Mouse (Mus musculus): ENCODE results near the gene Apobec2. TPM values are rescaled to one million over a fixed set of nuclear protein-coding genes. Genes with fewer than 3 reads are reported as not detected.
"Not testable (repeated sequence)": the region's sequence is repeated elsewhere in the genome, so short reads cannot be mapped to it uniquely, and the experiment has no call there.

The Apobec2 gene
- polyA plus RNA-seq (2016; fragmentation: Nextera tagmentation; extraction: Ambion mirVana), result 8.1 and 8.2 TPM in 2 replicates

DNA sequence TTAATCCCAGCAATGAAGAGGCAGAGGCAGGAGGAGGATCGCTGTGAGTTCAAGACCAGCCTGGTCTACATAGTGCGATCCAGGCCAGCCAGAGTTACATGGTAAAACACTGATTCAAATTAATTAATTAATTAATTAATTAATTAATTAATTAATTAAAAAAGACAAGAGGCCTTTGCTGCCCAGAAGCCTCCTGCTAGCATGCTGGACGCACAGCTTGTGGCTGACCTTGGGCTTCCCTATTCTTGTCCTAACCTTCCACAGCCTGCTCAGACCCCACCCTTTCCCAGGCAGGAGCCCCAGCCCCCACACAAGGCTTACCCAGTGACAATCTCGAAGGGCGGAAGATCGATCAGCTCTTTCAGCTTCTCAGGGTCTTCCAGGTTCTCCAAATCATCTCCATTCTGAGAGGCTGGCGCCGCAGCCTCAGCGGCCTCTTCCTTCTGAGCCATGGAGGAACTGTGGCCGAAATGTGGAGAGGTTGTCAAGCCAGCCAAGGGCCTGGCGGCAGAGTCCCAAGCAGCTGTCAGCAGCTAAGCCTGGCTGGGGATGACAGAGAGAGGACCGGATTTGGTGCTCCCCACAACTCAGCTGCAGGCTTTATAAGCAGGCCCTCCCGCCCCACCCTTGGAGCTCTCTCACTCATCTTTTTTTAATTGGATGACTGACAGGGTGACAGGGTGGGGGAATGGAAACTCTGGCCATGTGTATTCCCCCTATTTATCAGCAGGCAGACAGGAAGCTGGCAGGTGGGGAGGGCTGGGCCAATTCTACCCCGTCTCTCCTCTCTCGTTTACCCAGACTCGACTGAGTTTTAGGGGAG is at the start of gene Apobec2:
Gene Apobec2 (minus strand): TSS at position 773 of the 823 bp plus-strand sequence.
- peaks cover 39% of the 10 kb centered on the region for H3K4me1 ChIP-seq (replicated peaks)
- H3K36me3 ChIP-seq, result no peaks in the 10 kb centered on the region
- H3K9me3 ChIP-seq, result no peaks in the 10 kb centered on the region
- H3K9ac ChIP-seq (replicated peaks), result no peak within 1 kb of the TSS
- H3K4me3 ChIP-seq (replicated peaks), result no peak within 1 kb of the TSS
- 72% methylated on average over 16 of the region's 16 CpGs for WGBS
- ATAC-seq (ENCODE audit: insufficient number of reproducible peaks, insufficient read depth, low FRiP score, low TSS enrichment, low read depth), result no peak
- H3K4me2 ChIP-seq, result no peak within 1 kb of the TSS
- no peak within 1 kb of the TSS for H3K27ac ChIP-seq
- H3K27me3 ChIP-seq, result no peaks in the 10 kb centered on the region

DNA sequence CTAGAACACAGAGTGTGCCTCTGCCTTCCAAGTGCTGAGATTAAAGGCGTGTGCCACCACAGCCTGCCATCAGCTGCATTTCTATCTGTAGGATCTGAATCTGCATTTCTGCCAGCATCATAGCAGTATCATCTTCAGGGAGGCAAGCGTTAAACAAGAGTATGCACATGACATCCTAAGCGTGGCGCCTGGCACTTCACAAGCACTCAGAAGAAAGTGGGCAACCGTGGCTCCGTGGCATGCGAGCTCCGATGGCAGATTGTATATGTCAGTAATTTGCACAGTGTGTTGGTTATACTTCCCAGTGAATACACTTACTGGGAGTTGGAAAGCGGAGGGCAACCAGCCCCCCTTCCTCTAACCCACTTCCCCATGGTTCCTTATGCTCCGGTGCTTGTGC is 47.2 kb upstream of the Apobec2 start:
- WGBS, result 85% methylated on average over 10 of the region's 10 CpGs
- Histone ChIP-seq H3K36me3 (no peaks in the 10 kb centered on the region), H3K27me3 (no peaks in the 10 kb centered on the region), H3K4me1 (replicated peaks) (no peaks in the 10 kb centered on the region), H3K4me2 (no peak overlapping the region), H3K9ac (replicated peaks) (no peak overlapping the region), H3K27ac (no peak overlapping the region), H3K9me3 (no peaks in the 10 kb centered on the region), H3K4me3 (replicated peaks) (no peak overlapping the region)
- ATAC-seq (ENCODE audit: insufficient number of reproducible peaks, insufficient read depth, low FRiP score, low TSS enrichment, low read depth), result no peak

DNA sequence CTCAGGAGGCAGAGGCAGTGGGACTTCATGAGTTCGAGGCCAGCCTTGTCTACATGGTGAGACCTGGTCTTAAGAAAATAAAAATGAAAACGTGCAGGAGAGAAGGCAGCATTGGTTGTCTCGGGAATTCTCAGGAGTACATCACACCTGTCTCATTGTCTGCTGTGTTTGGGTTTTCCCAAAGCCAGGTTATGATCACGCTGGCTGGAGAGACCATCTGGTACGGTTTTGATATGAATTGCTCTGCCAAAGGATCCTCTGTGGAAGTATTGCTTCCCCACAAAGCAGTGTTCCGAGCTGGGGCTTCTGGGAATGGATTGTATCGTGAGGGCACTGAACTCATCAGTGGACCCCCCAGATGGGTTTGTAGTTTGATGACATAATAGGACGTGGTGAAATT is 42.7 kb upstream of the Apobec2 start:
- H3K36me3 ChIP-seq, result no peaks in the 10 kb centered on the region
- H3K9me3 ChIP-seq, result no peaks in the 10 kb centered on the region
- no peak overlapping the region for H3K9ac ChIP-seq (replicated peaks)
- no peak overlapping the region for H3K4me2 ChIP-seq
- no peaks in the 10 kb centered on the region for H3K4me1 ChIP-seq (replicated peaks)
- WGBS, result 82% methylated on average over 8 of the region's 8 CpGs
- no peak overlapping the region for H3K4me3 ChIP-seq (replicated peaks)
- ATAC-seq (ENCODE audit: insufficient number of reproducible peaks, insufficient read depth, low FRiP score, low TSS enrichment, low read depth), result no peak
- H3K27ac ChIP-seq, result no peak overlapping the region
- no peaks in the 10 kb centered on the region for H3K27me3 ChIP-seq

DNA sequence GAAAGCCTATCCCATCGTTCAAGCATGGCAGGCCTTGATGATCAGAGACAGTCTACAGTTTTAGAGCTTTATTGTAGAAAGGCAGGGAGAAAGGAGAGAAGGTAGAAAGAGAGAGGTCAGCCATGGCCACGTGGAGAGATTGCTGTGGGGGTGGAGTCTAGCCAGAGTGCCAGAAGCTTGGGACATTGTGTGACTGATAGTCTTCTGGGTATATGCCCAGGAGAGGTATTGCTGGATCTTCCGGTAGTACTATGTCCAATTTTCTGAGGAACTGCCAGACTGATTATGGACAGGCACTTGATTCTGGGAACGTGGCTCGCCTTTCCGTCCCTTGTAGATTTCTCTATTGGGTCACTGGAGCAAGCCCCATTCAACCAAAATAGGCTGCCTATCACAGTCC is 41.6 kb upstream of the Apobec2 start:
- WGBS, result 83% methylated on average over 6 of the region's 6 CpGs
- not testable (repeated sequence) for H3K9me3 ChIP-seq; H3K9ac ChIP-seq (replicated peaks); ATAC-seq (ENCODE audit: insufficient number of reproducible peaks, insufficient read depth, low FRiP score, low TSS enrichment, low read depth); H3K4me1 ChIP-seq (replicated peaks); H3K27ac ChIP-seq; H3K4me3 ChIP-seq (replicated peaks); H3K27me3 ChIP-seq; H3K4me2 ChIP-seq; H3K36me3 ChIP-seq

DNA sequence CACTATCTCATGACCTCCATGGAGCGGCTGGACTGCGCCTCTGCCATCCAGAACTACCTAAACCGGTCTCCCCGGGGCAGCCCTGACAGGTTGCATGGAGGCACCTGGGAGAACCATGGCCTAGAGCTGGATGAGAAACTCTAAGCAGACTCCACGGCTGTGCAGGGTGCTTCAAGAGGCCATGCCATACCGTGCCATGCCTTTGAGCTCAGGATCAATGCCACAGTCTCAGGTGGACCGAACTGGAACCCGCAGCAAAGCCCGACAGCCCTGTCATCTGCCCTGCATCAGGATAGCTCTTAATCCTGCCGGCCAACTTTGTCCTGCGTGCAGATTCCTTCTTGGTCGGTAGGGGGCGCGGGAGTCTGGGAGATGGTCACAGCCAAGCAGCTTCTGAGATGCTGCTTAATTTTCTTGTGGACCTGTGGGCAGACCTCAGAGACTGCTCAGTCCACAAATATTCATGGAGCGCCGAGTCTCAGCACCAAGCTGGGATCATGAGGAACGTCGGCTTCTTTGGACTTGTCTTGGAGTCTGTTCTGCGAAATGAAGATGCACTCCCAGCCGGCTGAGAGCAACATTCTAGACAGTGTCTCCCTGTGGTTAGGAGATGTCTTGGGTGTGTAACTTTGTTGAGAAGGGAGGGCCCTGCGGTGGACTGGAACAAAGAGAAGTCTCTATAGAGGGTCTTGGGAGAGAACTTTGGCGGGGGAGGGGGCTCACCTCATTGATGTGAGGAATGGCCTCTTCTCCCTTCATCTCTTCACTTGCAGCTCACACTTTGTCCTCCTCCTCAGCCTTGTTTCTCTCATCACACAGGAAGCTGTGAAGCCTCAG is 34.9 kb upstream of the Apobec2 start:
- peak; percentile 63 for ATAC-seq (ENCODE audit: insufficient number of reproducible peaks, insufficient read depth, low FRiP score, low TSS enrichment, low read depth)
- peaks cover 13% of the 10 kb centered on the region for H3K4me1 ChIP-seq (replicated peaks)
- H3K36me3 ChIP-seq, result no peaks in the 10 kb centered on the region
- peak overlapping the region; percentile 39 for H3K4me2 ChIP-seq
- 9% methylated on average over 22 of the region's 22 CpGs for WGBS
- H3K27ac ChIP-seq, result no peak overlapping the region
- H3K9me3 ChIP-seq, result no peaks in the 10 kb centered on the region
- peak overlapping the region; percentile 15 for H3K4me3 ChIP-seq (replicated peaks)
- peaks cover 23% of the 10 kb centered on the region for H3K27me3 ChIP-seq
- no peak overlapping the region for H3K9ac ChIP-seq (replicated peaks)

DNA sequence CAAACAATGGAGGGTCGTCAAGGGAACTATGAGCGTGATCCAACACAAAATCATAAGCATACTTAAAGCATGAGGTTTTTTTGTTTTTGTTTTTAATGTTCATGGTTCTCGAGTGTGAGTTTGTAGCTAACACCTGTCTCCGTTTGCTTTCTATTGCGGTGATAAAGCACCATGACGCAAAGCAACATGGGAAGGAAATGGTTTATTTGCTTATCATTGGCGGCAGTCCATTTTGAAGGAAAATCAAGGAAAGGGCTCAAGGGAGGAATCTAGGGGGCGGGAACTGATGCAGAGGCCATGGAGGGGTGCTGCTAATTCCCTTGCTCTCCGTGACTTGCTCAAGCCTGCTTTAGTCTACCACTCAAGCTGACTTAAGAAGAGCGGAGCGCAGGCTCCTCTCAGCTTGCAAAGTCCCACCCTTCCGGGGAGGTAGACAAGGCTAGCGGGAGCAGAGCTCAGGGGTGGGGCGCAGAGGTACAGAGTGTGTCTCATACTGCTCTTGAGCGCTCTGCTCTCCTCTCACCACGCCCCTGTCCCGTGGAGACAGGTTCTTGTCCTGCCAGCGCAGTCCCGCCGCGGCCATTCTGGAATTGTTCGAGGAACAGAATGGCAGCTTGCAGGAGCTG is 34.2 kb upstream of the Apobec2 start:
- peak overlapping the region; percentile 15 for H3K4me3 ChIP-seq (replicated peaks)
- ATAC-seq (ENCODE audit: insufficient number of reproducible peaks, insufficient read depth, low FRiP score, low TSS enrichment, low read depth), result 0 out of 2 replicates have a peak, but pooled peaks have one; percentile 38
- no peak overlapping the region for H3K9ac ChIP-seq (replicated peaks)
- WGBS, result 32% methylated on average over 22 of the region's 22 CpGs
- no peak overlapping the region for H3K27ac ChIP-seq
- H3K4me2 ChIP-seq, result peak overlapping the region; percentile 39
- no peaks in the 10 kb centered on the region for H3K9me3 ChIP-seq
- H3K27me3 ChIP-seq, result peaks cover 23% of the 10 kb centered on the region
- peaks cover 13% of the 10 kb centered on the region for H3K4me1 ChIP-seq (replicated peaks)
- H3K36me3 ChIP-seq, result no peaks in the 10 kb centered on the region

GRCm38 (mm10) chr17:48463391-48463790 is 30.7 kb upstream of the Apobec2 start:
- H3K27me3 ChIP-seq, result peaks cover 23% of the 10 kb centered on the region

DNA sequence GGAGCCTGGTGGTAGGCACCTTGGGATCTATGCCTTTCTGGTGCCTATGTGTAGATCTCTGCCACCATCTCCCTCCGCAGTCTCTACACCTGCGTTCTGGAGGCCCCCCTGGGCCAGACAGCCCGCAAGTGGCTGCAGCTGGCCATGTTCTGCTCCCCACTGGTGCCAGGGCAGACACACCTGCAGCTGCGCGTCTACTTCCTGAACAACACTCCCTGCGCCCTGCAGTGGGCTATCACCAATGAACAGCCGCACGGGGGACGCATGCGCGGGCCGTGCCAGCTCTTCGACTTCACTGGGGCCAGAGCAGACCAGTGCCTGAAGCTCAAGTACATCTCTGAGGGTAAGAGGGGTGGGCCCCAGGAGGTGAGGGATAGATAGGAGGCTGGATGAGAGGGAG is 29.4 kb upstream of the Apobec2 start:
- Histone ChIP-seq H3K4me2 (no peak overlapping the region), H3K36me3 (no peaks in the 10 kb centered on the region), H3K27me3 (peaks cover 16% of the 10 kb centered on the region), H3K4me1 (replicated peaks) (peaks cover 11% of the 10 kb centered on the region), H3K4me3 (replicated peaks) (no peak overlapping the region), H3K27ac (no peak overlapping the region), H3K9ac (replicated peaks) (no peak overlapping the region), H3K9me3 (no peaks in the 10 kb centered on the region)
- ATAC-seq (ENCODE audit: insufficient number of reproducible peaks, insufficient read depth, low FRiP score, low TSS enrichment, low read depth), result no peak
- WGBS, result 94% methylated on average over 13 of the region's 13 CpGs

More at GRCm38 (mm10) chr17:48463391-48463790, 30.7 kb upstream of the Apobec2 start:
- Histone ChIP-seq H3K36me3 (no peaks in the 10 kb centered on the region), H3K9me3 (no peaks in the 10 kb centered on the region), H3K4me2 (no peak overlapping the region), H3K27ac (no peak overlapping the region), H3K4me1 (replicated peaks) (peaks cover 13% of the 10 kb centered on the region), H3K4me3 (replicated peaks) (no peak overlapping the region), H3K9ac (replicated peaks) (no peak overlapping the region)
- ATAC-seq (ENCODE audit: insufficient number of reproducible peaks, insufficient read depth, low FRiP score, low TSS enrichment, low read depth), result no peak
- 90% methylated on average over 4 of the region's 4 CpGs for WGBS

- no peak for ATAC-seq (ENCODE audit: insufficient number of reproducible peaks, insufficient read depth, low FRiP score, low TSS enrichment, low read depth)
- Histone ChIP-seq H3K9me3 (no peaks in the 10 kb centered on the region), H3K27me3 (no peaks in the 10 kb centered on the region), H3K27ac (no peak overlapping the region), H3K4me2 (no peak overlapping the region), H3K4me3 (replicated peaks) (no peak overlapping the region), H3K9ac (replicated peaks) (no peak overlapping the region), H3K4me1 (replicated peaks) (no peaks in the 10 kb centered on the region; the same call in 1 of the 2 replicates), H3K36me3 (no peaks in the 10 kb centered on the region)
- 82% methylated on average over 13 of the region's 13 CpGs for WGBS
Observed at GRCm38 (mm10) chr17:48457971-48458653, 25.4 kb upstream of the Apobec2 start.

- H3K36me3 ChIP-seq, result no peaks in the 10 kb centered on the region
- no peaks in the 10 kb centered on the region for H3K27me3 ChIP-seq
- WGBS, result 89% methylated on average over 2 of the region's 2 CpGs
- no peak overlapping the region for H3K27ac ChIP-seq
- H3K9ac ChIP-seq (replicated peaks), result no peak overlapping the region
- no peak overlapping the region for H3K4me3 ChIP-seq (replicated peaks)
- no peaks in the 10 kb centered on the region for H3K9me3 ChIP-seq
- H3K4me1 ChIP-seq (replicated peaks), result no peaks in the 10 kb centered on the region; the same call in 1 of the 2 replicates
- no peak overlapping the region for H3K4me2 ChIP-seq
- ATAC-seq (ENCODE audit: insufficient number of reproducible peaks, insufficient read depth, low FRiP score, low TSS enrichment, low read depth), result no peak
Observed at GRCm38 (mm10) chr17:48455955-48456354, 23.2 kb upstream of the Apobec2 start.
